Mouse (Mus musculus): ENCODE measurements around the gene Kdm4c. TPM values are rescaled to one million over a fixed set of nuclear protein-coding genes. Genes with fewer than 3 reads are reported as not detected.
"Not testable (repeated sequence)": the region's sequence is repeated elsewhere in the genome, so short reads cannot be mapped to it uniquely, and the experiment has no call there.

Kdm4c gene
- polyA plus RNA-seq, 1 experiment from 2014 or later: 11.8 TPM

DNA sequence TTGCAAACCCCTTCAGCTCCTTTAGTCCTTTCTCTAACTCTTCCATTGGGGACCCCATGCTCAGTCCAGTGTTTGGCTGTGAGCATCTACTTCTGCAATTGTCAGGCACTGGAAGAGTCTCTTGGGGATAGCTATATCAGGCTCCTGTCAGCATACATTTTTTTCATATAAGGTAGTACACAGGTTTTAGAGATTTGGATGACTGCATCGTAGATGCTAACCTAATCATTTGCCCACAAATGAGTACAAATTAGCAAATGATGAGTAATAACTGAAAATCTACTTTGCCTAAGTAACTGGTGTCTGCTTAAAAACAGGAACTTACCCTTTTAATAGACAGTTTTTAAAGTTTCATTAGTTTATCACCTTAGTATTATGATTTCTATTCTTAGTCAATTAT is 77.0 kb downstream of the Kdm4c start:
- no peak for ATAC-seq (ENCODE audit: insufficient read depth, low FRiP score, low read depth)
- H3K4me2 ChIP-seq: no peak overlapping the region
- H3K27me3 ChIP-seq (replicated peaks): no peaks in the 10 kb centered on the region
- no peak overlapping the region for H3K9ac ChIP-seq
- no peak overlapping the region for H3K27ac ChIP-seq
- WGBS: 98% methylated on average over 1 of the region's 1 CpGs
- H3K36me3 ChIP-seq: peaks cover 6% of the 10 kb centered on the region
- no peaks in the 10 kb centered on the region for H3K4me1 ChIP-seq
- no peaks in the 10 kb centered on the region for H3K9me3 ChIP-seq
- no peak overlapping the region for H3K4me3 ChIP-seq (replicated peaks)

DNA sequence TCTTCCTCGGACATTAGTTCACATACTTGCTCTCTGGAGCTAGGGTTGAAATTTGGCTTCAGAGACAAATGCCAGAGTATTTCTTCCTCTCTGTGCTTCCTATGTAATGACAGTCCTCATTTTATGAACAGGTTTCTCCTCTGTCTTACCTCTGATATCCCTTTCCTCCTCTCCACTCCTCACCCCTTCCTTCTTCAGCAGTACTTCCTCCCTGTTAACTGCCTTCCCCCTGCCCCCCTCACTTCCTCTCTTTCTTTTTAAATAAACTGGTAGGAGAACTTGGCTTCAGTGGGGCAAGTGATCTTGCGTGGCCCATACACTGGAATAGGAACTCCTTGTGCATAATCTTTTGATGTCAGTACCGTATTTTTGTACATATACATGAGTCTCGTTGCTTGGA is 115.2 kb downstream of the Kdm4c start:
- Histone ChIP-seq H3K36me3 (peaks cover 2% of the 10 kb centered on the region; the same call in 1 of the 2 replicates), H3K4me2 (no peak overlapping the region), H3K9ac (no peak overlapping the region), H3K27me3 (replicated peaks) (no peaks in the 10 kb centered on the region), H3K9me3 (no peaks in the 10 kb centered on the region), H3K4me1 (no peaks in the 10 kb centered on the region), H3K27ac (no peak overlapping the region), H3K4me3 (replicated peaks) (no peak overlapping the region)
- 83% methylated on average over 4 of the region's 4 CpGs for WGBS
- no peak for ATAC-seq (ENCODE audit: insufficient read depth, low FRiP score, low read depth)

DNA sequence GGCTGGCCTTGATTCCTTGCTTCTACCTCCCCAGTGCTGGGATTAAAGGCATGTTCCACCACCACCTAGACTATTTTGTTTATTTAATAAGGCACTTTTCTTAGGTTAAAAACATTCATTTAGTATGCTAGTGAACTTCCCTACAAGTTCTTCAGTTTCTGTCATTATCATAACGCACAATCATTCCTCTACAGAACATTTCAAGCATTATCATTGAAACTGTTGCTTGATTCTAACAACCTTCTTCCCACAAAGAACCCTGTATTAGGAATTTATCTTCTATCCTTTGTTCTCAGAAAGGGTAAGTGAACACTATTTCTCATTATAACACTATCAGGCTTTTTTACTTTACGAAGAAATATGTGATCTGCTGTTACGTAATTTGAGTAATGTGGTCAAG is 118.0 kb downstream of the Kdm4c start:
- H3K4me3 ChIP-seq (replicated peaks): no peak overlapping the region
- ATAC-seq (ENCODE audit: insufficient read depth, low FRiP score, low read depth): no peak
- no peaks in the 10 kb centered on the region for H3K27me3 ChIP-seq (replicated peaks)
- no peaks in the 10 kb centered on the region for H3K9me3 ChIP-seq
- no peak overlapping the region for H3K9ac ChIP-seq
- no peaks in the 10 kb centered on the region for H3K4me1 ChIP-seq
- 93% methylated on average over 3 of the region's 3 CpGs for WGBS
- no peak overlapping the region for H3K27ac ChIP-seq
- H3K36me3 ChIP-seq: peaks cover 2% of the 10 kb centered on the region; the same call in 1 of the 2 replicates
- H3K4me2 ChIP-seq: no peak overlapping the region

DNA sequence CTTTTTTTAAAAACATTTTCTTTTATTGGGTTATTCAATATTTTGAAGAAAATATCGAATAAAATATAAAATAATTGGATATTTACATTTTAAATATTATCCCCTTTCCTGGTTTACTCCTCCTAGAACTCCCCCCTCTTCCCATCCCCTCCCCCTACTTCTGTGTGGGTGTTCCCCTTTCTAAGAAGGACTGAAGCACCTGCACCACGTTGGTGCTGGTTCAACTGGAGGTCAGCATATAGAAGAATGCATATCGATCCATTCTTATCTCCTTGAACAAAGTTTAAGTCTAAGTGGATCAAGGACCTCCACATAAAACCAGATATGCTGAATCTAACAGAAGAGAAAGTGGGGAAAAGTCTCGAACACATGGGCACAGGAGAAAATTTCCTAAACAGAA is 144.3 kb downstream of the Kdm4c start:
- no peak for ATAC-seq (ENCODE audit: insufficient read depth, low FRiP score, low read depth)
- no peak overlapping the region for H3K4me2 ChIP-seq
- H3K9me3 ChIP-seq: no peaks in the 10 kb centered on the region
- H3K4me3 ChIP-seq (replicated peaks): no peak overlapping the region
- no peaks in the 10 kb centered on the region for H3K36me3 ChIP-seq
- H3K9ac ChIP-seq: no peak overlapping the region
- WGBS: 58% methylated on average over 4 of the region's 4 CpGs
- no peaks in the 10 kb centered on the region for H3K4me1 ChIP-seq
- H3K27ac ChIP-seq: no peak overlapping the region
- no peaks in the 10 kb centered on the region for H3K27me3 ChIP-seq (replicated peaks)

DNA sequence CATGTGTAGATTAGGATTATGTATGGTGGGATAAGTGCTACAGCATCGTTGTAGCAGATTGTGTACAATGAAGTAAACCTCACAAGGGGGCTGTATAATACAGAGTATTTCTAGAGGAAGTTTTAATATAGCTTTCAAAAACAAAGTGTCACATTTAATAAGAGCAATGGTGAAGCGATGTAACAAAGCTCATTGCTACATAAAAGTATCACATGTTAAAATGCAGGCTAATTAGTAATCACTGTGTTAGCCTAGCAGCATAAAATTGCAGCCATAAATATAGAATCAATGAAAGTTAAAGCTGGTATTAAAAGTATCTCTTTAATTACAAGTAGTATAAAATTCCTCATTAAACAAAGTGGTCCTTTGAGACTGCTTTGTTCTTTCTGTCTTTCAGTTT is 150.9 kb downstream of the Kdm4c start:
- Histone ChIP-seq H3K9ac (no peak overlapping the region), H3K27ac (no peak overlapping the region), H3K4me2 (no peak overlapping the region), H3K4me1 (no peaks in the 10 kb centered on the region), H3K27me3 (replicated peaks) (no peaks in the 10 kb centered on the region), H3K9me3 (no peaks in the 10 kb centered on the region), H3K36me3 (peaks cover 6% of the 10 kb centered on the region; the same call in 1 of the 2 replicates), H3K4me3 (replicated peaks) (no peak overlapping the region)
- ATAC-seq (ENCODE audit: insufficient read depth, low FRiP score, low read depth): no peak
- WGBS: 89% methylated on average over 2 of the region's 2 CpGs

DNA sequence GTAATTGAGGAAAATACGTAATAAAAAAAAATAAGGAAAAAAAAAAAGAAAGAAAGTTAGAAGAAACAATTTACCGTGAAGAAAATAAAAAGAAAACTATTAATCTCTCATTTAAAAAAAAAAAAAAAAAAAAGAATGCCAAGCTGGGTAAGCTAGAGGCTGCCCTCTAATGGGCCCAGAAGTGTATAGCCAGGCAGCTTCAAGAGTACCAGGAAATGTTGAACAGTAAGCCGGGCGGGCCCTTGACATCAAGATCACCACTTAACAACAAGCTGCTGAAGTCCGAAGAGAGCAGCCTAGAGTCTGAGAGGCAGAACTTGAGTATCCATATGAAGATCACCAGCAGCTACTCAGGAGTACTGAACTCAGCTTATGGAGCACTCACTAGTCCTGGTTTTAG is 154.3 kb downstream of the Kdm4c start:
- peaks cover 6% of the 10 kb centered on the region; the same call in 1 of the 2 replicates for H3K36me3 ChIP-seq
- no peaks in the 10 kb centered on the region for H3K27me3 ChIP-seq (replicated peaks)
- H3K9me3 ChIP-seq: no peaks in the 10 kb centered on the region
- H3K27ac ChIP-seq: no peak overlapping the region
- H3K4me1 ChIP-seq: no peaks in the 10 kb centered on the region
- no peak for ATAC-seq (ENCODE audit: insufficient read depth, low FRiP score, low read depth)
- no peak overlapping the region for H3K9ac ChIP-seq
- H3K4me2 ChIP-seq: no peak overlapping the region
- no peak overlapping the region for H3K4me3 ChIP-seq (replicated peaks)
- 89% methylated on average over 5 of the region's 5 CpGs for WGBS

DNA sequence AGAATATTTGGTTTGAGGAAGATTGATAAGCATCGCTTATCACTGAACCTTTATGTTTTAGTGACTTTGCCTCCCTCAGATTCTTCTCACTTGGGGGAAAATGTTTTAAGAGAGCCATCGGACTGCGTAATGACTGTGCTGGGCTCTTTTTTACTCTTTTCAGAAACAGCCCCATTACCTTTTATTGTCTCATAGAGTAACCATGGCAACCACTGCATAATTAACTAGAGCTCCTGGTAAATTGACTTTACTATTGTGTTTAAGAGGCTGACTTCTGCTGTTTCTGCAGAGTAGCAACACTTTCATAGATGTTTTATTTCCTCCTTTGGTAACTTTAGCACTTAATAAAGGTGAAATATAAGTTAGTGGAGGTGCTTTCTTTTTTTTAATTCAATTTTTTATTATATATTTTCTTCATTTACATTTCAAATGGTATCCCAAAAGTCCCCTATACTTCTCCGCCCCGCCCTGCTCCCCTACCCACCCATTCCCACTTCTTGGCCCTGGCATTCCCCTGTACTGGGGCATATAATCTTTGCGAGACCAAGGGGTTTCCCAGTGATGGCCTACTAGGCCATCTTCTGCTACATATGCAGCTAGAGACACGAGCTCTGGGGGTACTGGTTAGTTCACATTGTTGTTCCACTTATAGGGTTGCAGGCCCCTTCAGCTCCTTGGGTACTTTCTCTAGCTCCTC is 159.5 kb downstream of the Kdm4c start:
- H3K27me3 ChIP-seq (replicated peaks); H3K9ac ChIP-seq; H3K4me3 ChIP-seq (replicated peaks); H3K4me1 ChIP-seq; ATAC-seq (ENCODE audit: insufficient read depth, low FRiP score, low read depth); H3K9me3 ChIP-seq; H3K27ac ChIP-seq; H3K4me2 ChIP-seq: not testable (repeated sequence)
- H3K36me3 ChIP-seq: peaks cover 18% of the 10 kb centered on the region; the same call in 1 of the 2 replicates
- WGBS: 91% methylated on average over 7 of the region's 7 CpGs

DNA sequence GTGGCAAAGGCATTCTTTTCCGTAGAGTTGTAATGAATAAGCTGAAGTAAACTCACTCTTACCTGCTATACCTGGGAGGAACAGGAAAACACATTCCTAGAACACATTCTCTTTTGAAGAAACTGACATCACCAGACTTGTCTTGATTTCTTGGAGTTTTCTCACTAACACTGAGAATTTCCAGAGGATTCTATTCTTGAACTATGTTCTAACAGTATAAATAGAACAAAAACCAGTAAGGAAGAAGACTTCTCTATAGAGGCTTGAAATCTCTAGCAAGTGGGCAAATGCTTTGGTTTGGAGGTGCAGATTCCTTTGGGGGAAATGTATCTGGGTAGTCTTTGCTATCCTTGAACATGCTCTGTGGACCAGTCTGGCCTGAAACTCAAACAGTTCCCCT is 166.4 kb downstream of the Kdm4c start:
- Histone ChIP-seq H3K9me3 (no peaks in the 10 kb centered on the region), H3K4me1 (no peaks in the 10 kb centered on the region), H3K4me2 (no peak overlapping the region), H3K36me3 (peaks cover 11% of the 10 kb centered on the region; the same call in 1 of the 2 replicates), H3K27ac (no peak overlapping the region), H3K4me3 (replicated peaks) (no peak overlapping the region), H3K27me3 (replicated peaks) (no peaks in the 10 kb centered on the region), H3K9ac (no peak overlapping the region)
- 86% methylated on average over 1 of the region's 1 CpGs for WGBS
- ATAC-seq (ENCODE audit: insufficient read depth, low FRiP score, low read depth): no peak

DNA sequence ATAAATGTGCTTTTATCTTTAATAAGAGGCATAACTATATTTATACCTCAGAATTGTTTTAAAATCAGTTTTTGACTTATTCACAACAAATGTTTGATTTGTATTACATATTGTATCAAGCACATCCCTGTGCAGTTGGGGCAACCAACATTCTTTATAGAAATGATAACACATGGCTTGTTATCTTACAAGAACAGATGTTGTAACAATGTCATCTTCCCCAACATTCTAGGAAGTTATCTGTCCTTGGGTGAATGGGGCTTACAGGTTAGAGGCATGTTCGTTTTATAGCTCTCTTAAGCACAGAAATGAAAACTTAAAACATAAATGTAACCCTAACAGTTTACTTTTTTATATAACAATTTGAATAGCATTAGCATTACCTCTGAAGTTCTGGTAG is 177.5 kb downstream of the Kdm4c start:
- Histone ChIP-seq H3K27me3 (replicated peaks) (no peaks in the 10 kb centered on the region), H3K27ac (no peak overlapping the region), H3K4me1 (no peaks in the 10 kb centered on the region), H3K36me3 (no peaks in the 10 kb centered on the region), H3K9ac (no peak overlapping the region), H3K4me3 (replicated peaks) (no peak overlapping the region), H3K9me3 (no peaks in the 10 kb centered on the region), H3K4me2 (no peak overlapping the region)
- WGBS: 64% methylated on average over 1 of the region's 1 CpGs
- ATAC-seq (ENCODE audit: insufficient read depth, low FRiP score, low read depth): no peak

Other genes starting within 250 kb of the Kdm4c start
- 0.50 and 0.59 TPM in 2 replicates for gene Frmd3, start 229.1 kb upstream of the Kdm4c start, polyA plus RNA-seq (2015; fragmentation: Nextera tagmentation; extraction: Ambion mirVana)